Mouse (Mus musculus): ENCODE measurements around the gene Tspan9. TPM values are rescaled to one million over a fixed set of nuclear protein-coding genes. Genes with fewer than 3 reads are reported as not detected.

Gene Tspan9
- 59.1 TPM for polyA plus RNA-seq (2014; fragmentation: Illumina TruSeq; extraction: RNeasy Lipid Tissue Mini Kit (QIAGEN cat#74804); ENCODE audit: low read depth, low replicate concordance)

DNA sequence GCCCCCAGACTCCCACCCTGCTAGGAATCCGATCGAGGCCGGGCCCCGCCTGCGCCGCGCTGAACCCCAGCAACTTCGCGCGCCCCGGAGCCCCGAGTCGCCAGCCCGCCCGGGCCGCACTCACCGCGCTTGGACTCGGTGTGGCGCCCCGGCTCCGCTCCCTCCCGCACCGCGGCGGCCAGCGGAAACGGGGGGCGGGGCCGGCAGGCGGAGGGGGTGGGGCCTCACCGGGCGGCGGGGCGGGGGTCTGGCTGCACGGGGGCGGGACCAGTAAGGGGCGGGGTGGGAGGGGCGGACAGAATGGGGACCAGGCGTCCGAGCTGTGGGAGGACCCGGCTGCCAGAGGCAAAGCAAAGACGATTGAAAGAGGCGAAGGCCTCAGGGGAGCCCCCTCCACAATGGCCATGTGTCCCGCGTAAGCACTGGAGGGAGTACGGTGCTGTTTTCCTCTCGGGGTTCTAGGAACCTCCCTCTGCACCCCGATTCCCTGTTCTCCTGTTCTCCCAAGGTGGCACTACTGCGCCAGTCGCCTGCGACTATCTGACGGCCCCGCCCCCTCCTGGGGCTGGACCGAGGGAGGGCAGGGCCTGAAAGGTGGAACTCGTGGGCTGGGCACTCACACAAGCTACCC, at the start of gene Tspan9:
Gene Tspan9 (minus strand): TSS at position 205 of the 631 bp plus-strand sequence.

Other genes with a start within 250 kb of the Tspan9 start
- gene Tead4, start 157.2 kb upstream of the Tspan9 start, polyA plus RNA-seq (2014; fragmentation: Illumina TruSeq; extraction: RNeasy Lipid Tissue Mini Kit (QIAGEN cat#74804); ENCODE audit: low read depth, low replicate concordance) = 1.6 TPM
- gene Tulp3, start 212.3 kb upstream of the Tspan9 start, polyA plus RNA-seq (2014; fragmentation: Illumina TruSeq; extraction: RNeasy Lipid Tissue Mini Kit (QIAGEN cat#74804); ENCODE audit: low read depth, low replicate concordance) = 7.1 TPM
- gene Rhno1, start 219.3 kb upstream of the Tspan9 start, polyA plus RNA-seq (2014; fragmentation: Illumina TruSeq; extraction: RNeasy Lipid Tissue Mini Kit (QIAGEN cat#74804); ENCODE audit: low read depth, low replicate concordance) = 13.7 TPM
- gene Foxm1, start 219.4 kb upstream of the Tspan9 start, polyA plus RNA-seq (2014; fragmentation: Illumina TruSeq; extraction: RNeasy Lipid Tissue Mini Kit (QIAGEN cat#74804); ENCODE audit: low read depth, low replicate concordance) = 0.89 TPM
- not detected for gene Tex52, start 231.9 kb upstream of the Tspan9 start, polyA plus RNA-seq (2014; fragmentation: Illumina TruSeq; extraction: RNeasy Lipid Tissue Mini Kit (QIAGEN cat#74804); ENCODE audit: low read depth, low replicate concordance)
- not detected for gene Gm44596, start 231.9 kb upstream of the Tspan9 start, polyA plus RNA-seq (2014; fragmentation: Illumina TruSeq; extraction: RNeasy Lipid Tissue Mini Kit (QIAGEN cat#74804); ENCODE audit: low read depth, low replicate concordance)